Mouse (Mus musculus): ENCODE measurements around the gene Tsc2. TPM values are rescaled to one million over a fixed set of nuclear protein-coding genes. Genes with fewer than 3 reads are reported as not detected.

The Tsc2 gene
- polyA plus RNA-seq, 1 experiment = 51.1 TPM

- no peaks in the 10 kb centered on the region for H3K9me3 ChIP-seq (replicated peaks; ENCODE audit: control insufficient read depth, insufficient read depth, low read length, poor library complexity, severe bottlenecking)
- no peak for TF ChIP-seq CTCF (IDR thresholded peaks at IDR 0.05; ENCODE audit: low read depth, low read length)
- no peak for TF ChIP-seq POLR2A (IDR thresholded peaks at IDR 0.05; ENCODE audit: insufficient read depth, low read length)
- TF ChIP-seq EP300 (IDR thresholded peaks at IDR 0.05; ENCODE audit: insufficient read depth, low read depth, low read length) = no peak
- no peak overlapping the region for H3K4me3 ChIP-seq (ENCODE audit: low read depth, low read length)
- no peaks in the 10 kb centered on the region for H3K36me3 ChIP-seq (ENCODE audit: control insufficient read depth, insufficient read depth, low read length, poor library complexity, severe bottlenecking)
- peaks cover 2% of the 10 kb centered on the region for H3K4me1 ChIP-seq (ENCODE audit: control insufficient read depth, insufficient read depth, low read length)
- no peaks in the 10 kb centered on the region for H3K27me3 ChIP-seq (ENCODE audit: control insufficient read depth, insufficient read depth, low read length, poor library complexity, severe bottlenecking)
- H3K27ac ChIP-seq (ENCODE audit: insufficient read depth, low read length) = no peak overlapping the region
- H3K9ac ChIP-seq (ENCODE audit: low read depth, poor library complexity, severe bottlenecking) = no peak overlapping the region
Measured at GRCm38 (mm10) chr17:24639571-24639988, 7.2 kb upstream of the Tsc2 start.

GRCm38 (mm10) chr17:24638840-24639239, 6.4 kb upstream of the Tsc2 start:
- Histone ChIP-seq H3K36me3 (ENCODE audit: control insufficient read depth, insufficient read depth, low read length, poor library complexity, severe bottlenecking) (no peaks in the 10 kb centered on the region), H3K4me3 (ENCODE audit: low read depth, low read length) (no peak overlapping the region)

DNA sequence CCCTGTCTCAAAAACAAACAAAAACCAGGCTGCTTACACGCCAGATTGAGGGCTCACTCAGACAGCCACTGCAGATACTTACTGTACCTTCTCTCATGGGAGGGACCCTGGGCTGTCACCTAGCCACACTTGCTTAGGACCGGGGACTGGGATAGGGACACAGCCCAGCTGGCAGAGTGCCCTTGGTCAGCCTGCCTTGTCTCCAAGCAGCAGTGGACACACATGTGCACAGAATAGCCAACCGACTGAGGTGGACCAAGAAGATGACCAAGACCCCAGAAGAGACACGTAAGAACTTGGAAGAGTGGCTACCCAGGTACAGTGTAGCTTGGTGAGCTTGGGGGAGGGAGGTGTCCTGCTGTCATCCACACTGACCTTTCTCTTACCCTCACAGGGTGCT, 5.8 kb upstream of the Tsc2 start:
- no peaks in the 10 kb centered on the region for H3K36me3 ChIP-seq (ENCODE audit: control insufficient read depth, insufficient read depth, low read length, poor library complexity, severe bottlenecking)
- H3K4me3 ChIP-seq (ENCODE audit: low read depth, low read length) = no peak overlapping the region
- no peak overlapping the region for H3K9ac ChIP-seq (ENCODE audit: low read depth, poor library complexity, severe bottlenecking)
- no peak for TF ChIP-seq CTCF (IDR thresholded peaks at IDR 0.05; ENCODE audit: low read depth, low read length)
- TF ChIP-seq EP300 (IDR thresholded peaks at IDR 0.05; ENCODE audit: insufficient read depth, low read depth, low read length) = no peak
- TF ChIP-seq POLR2A (IDR thresholded peaks at IDR 0.05; ENCODE audit: insufficient read depth, low read length) = no peak
- no peaks in the 10 kb centered on the region for H3K27me3 ChIP-seq (ENCODE audit: control insufficient read depth, insufficient read depth, low read length, poor library complexity, severe bottlenecking)
- no peak overlapping the region for H3K27ac ChIP-seq (ENCODE audit: insufficient read depth, low read length)
- H3K4me1 ChIP-seq (ENCODE audit: control insufficient read depth, insufficient read depth, low read length) = no peaks in the 10 kb centered on the region
- H3K9me3 ChIP-seq (replicated peaks; ENCODE audit: control insufficient read depth, insufficient read depth, low read length, poor library complexity, severe bottlenecking) = no peaks in the 10 kb centered on the region

More at GRCm38 (mm10) chr17:24638840-24639239, 6.4 kb upstream of the Tsc2 start:
- no peak overlapping the region for H3K27ac ChIP-seq (ENCODE audit: insufficient read depth, low read length)
- no peak overlapping the region for H3K9ac ChIP-seq (ENCODE audit: low read depth, poor library complexity, severe bottlenecking)
- no peaks in the 10 kb centered on the region for H3K9me3 ChIP-seq (replicated peaks; ENCODE audit: control insufficient read depth, insufficient read depth, low read length, poor library complexity, severe bottlenecking)
- H3K27me3 ChIP-seq (ENCODE audit: control insufficient read depth, insufficient read depth, low read length, poor library complexity, severe bottlenecking) = no peaks in the 10 kb centered on the region
- no peaks in the 10 kb centered on the region for H3K4me1 ChIP-seq (ENCODE audit: control insufficient read depth, insufficient read depth, low read length)
- TF ChIP-seq POLR2A (IDR thresholded peaks at IDR 0.05; ENCODE audit: insufficient read depth, low read length) (no peak), CTCF (IDR thresholded peaks at IDR 0.05; ENCODE audit: low read depth, low read length) (no peak), EP300 (IDR thresholded peaks at IDR 0.05; ENCODE audit: insufficient read depth, low read depth, low read length) (no peak)

- TF ChIP-seq CTCF (IDR thresholded peaks at IDR 0.05; ENCODE audit: low read depth, low read length) (no peak), EP300 (IDR thresholded peaks at IDR 0.05; ENCODE audit: insufficient read depth, low read depth, low read length) (0 out of 2 replicates have a peak, but pooled peaks have one; percentile 38)
- Histone ChIP-seq H3K4me1 (ENCODE audit: control insufficient read depth, insufficient read depth, low read length) (no peaks in the 10 kb centered on the region), H3K27ac (ENCODE audit: insufficient read depth, low read length) (no peak overlapping the region), H3K9ac (ENCODE audit: low read depth, poor library complexity, severe bottlenecking) (no peak overlapping the region), H3K36me3 (ENCODE audit: control insufficient read depth, insufficient read depth, low read length, poor library complexity, severe bottlenecking) (no peaks in the 10 kb centered on the region), H3K27me3 (ENCODE audit: control insufficient read depth, insufficient read depth, low read length, poor library complexity, severe bottlenecking) (no peaks in the 10 kb centered on the region), H3K4me3 (ENCODE audit: low read depth, low read length) (no peak overlapping the region), H3K9me3 (replicated peaks; ENCODE audit: control insufficient read depth, insufficient read depth, low read length, poor library complexity, severe bottlenecking) (no peaks in the 10 kb centered on the region)
Measured at GRCm38 (mm10) chr17:24636781-24637481, 4.5 kb upstream of the Tsc2 start.

DNA sequence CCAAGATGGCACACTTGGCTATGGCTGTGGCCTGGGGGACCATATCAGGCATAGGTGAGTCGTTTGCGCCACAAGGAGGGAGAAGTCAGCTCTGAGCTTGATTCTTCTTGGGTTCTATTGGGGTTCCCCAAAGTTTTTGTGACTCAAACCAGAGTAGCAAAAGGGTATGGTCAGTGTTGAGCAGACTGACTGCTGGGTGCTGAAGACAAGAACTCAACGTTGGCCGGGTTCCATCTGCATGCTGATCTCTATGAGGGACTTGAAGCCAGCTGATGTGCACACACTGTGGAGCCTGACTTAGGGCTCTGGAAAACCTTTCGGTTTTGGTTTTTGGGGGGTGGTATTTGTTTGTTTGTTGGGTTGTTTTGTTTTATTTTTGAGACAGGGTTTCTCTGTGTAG, 3.3 kb upstream of the Tsc2 start:
- Histone ChIP-seq H3K27me3 (ENCODE audit: control insufficient read depth, insufficient read depth, low read length, poor library complexity, severe bottlenecking) (no peaks in the 10 kb centered on the region), H3K4me1 (ENCODE audit: control insufficient read depth, insufficient read depth, low read length) (no peaks in the 10 kb centered on the region), H3K27ac (ENCODE audit: insufficient read depth, low read length) (no peak overlapping the region), H3K9me3 (replicated peaks; ENCODE audit: control insufficient read depth, insufficient read depth, low read length, poor library complexity, severe bottlenecking) (no peaks in the 10 kb centered on the region), H3K4me3 (ENCODE audit: low read depth, low read length) (no peak overlapping the region), H3K36me3 (ENCODE audit: control insufficient read depth, insufficient read depth, low read length, poor library complexity, severe bottlenecking) (no peaks in the 10 kb centered on the region), H3K9ac (ENCODE audit: low read depth, poor library complexity, severe bottlenecking) (no peak overlapping the region)
- TF ChIP-seq POLR2A (IDR thresholded peaks at IDR 0.05; ENCODE audit: insufficient read depth, low read length) (no peak), CTCF (IDR thresholded peaks at IDR 0.05; ENCODE audit: low read depth, low read length) (no peak), EP300 (IDR thresholded peaks at IDR 0.05; ENCODE audit: insufficient read depth, low read depth, low read length) (no peak)

DNA sequence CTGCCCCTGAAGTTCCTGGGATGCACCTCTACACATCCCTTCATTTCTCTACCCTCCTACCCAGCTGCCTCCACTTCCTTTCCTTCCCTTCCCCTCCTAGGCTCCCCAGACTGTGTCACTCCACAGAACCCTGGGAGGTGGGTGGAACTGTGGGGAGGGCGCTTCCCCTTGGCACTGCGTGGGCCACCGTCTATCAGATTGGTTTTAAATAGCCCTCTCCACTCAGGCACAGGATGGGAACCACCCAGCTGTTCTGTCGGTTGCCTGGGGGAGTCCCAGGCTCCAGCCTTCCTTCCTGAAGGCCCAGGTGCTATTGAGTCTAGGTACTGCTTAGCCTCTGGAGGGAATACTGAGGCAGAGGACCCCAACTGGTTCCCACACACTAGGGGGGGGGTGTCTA, 2.6 kb upstream of the Tsc2 start:
- Histone ChIP-seq H3K27ac (ENCODE audit: insufficient read depth, low read length) (no peak overlapping the region), H3K9me3 (replicated peaks; ENCODE audit: control insufficient read depth, insufficient read depth, low read length, poor library complexity, severe bottlenecking) (no peaks in the 10 kb centered on the region), H3K9ac (ENCODE audit: low read depth, poor library complexity, severe bottlenecking) (no peak overlapping the region), H3K4me1 (ENCODE audit: control insufficient read depth, insufficient read depth, low read length) (no peaks in the 10 kb centered on the region), H3K36me3 (ENCODE audit: control insufficient read depth, insufficient read depth, low read length, poor library complexity, severe bottlenecking) (no peaks in the 10 kb centered on the region), H3K27me3 (ENCODE audit: control insufficient read depth, insufficient read depth, low read length, poor library complexity, severe bottlenecking) (no peaks in the 10 kb centered on the region), H3K4me3 (ENCODE audit: low read depth, low read length) (no peak overlapping the region)
- TF ChIP-seq POLR2A (IDR thresholded peaks at IDR 0.05; ENCODE audit: insufficient read depth, low read length) (no peak), CTCF (IDR thresholded peaks at IDR 0.05; ENCODE audit: low read depth, low read length) (no peak), EP300 (IDR thresholded peaks at IDR 0.05; ENCODE audit: insufficient read depth, low read depth, low read length) (no peak)

Data from ES-Bruce4 (cell line).